In the genomic region with DNA sequence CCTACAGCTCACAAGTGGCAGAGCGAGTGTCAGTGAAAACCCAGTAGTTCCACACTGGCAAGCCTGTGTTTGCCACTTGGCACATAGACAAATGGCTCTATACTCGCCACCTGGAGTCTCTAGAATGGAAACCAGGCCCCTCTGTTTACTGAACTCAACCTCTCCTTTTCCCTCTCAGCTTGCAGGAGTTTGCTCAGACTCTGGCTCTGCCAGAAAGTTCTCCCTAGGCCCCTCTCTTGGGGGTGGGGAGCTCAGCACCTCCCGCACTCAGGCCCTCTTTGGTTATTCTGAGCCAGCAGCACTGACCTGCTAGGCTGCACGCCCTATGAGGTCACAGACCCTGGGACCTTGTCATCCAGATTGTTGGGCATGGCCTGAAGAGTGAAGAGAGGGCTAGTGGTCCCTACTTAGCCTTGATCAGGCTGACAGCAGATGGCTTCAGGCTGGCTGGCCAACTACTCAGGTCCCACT, we compare ENCODE assay signal across 13 mouse cellular contexts. TPM values are rescaled to one million over a fixed set of nuclear protein-coding genes. Genes with fewer than 3 reads are reported as not detected.
DNase-seq lines count a peak whose midpoint lies in the region; ATAC-seq and TF ChIP-seq lines count a peak whose summit lies in the region.
"Had no signal": no experiment of that assay in that cellular context is flagged by ENCODE, and none has a peak within 500 bp of the region (broad histone marks: within the 10 kb centered on the region; RNA-seq: fewer than 3 reads in every experiment).

No protein-coding gene starts in this region.

- H3K9me3 ChIP-seq in heart, embryonic 15.5 days (replicated peaks), result no peaks in the 10 kb centered on the region
- H3K9me3 ChIP-seq in stomach, embryonic 16.5 days (replicated peaks; ENCODE audit: control insufficient read depth, low read length), result no peaks in the 10 kb centered on the region

- no peaks in the 10 kb centered on the region for H3K36me3 ChIP-seq in heart, embryonic 15.5 days
- no peaks in the 10 kb centered on the region for H3K36me3 ChIP-seq in testis, adult 2 months (ENCODE audit: control insufficient read depth, insufficient read depth, low read length)
- H3K36me3 ChIP-seq in stomach, embryonic 16.5 days (ENCODE audit: control insufficient read depth, insufficient read depth, low read length), result no peaks in the 10 kb centered on the region

- intact Hi-C loops in heart, postnatal 10 days (cut with DNase I), result no loop called here

- peak; percentile 64; the same call in 1 of the 2 replicates for TF ChIP-seq POLR2A in testis, adult 2 months (IDR thresholded peaks at IDR 0.05; ENCODE audit: control insufficient read depth, low read depth, low read length)

- no peak overlapping the region for H3K4me2 ChIP-seq in heart, embryonic 15.5 days
- H3K4me2 ChIP-seq in stomach, embryonic 16.5 days (ENCODE audit: low read depth, low read length), result no peak overlapping the region

- no peaks in the 10 kb centered on the region for H3K27me3 ChIP-seq in heart, embryonic 15.5 days
- no peaks in the 10 kb centered on the region for H3K27me3 ChIP-seq in testis, adult 2 months (ENCODE audit: control insufficient read depth, insufficient read depth, low read length)
- no peaks in the 10 kb centered on the region for H3K27me3 ChIP-seq in stomach, embryonic 16.5 days (ENCODE audit: control insufficient read depth, insufficient read depth, low read length)

- 0 out of 2 replicates have a peak overlapping the region, but pooled peaks have one; percentile 26 for H3K9ac ChIP-seq in heart, embryonic 15.5 days
- no peak overlapping the region for H3K9ac ChIP-seq in stomach, embryonic 16.5 days (ENCODE audit: low read length)

- TF ChIP-seq CTCF in testis, adult 2 months (IDR thresholded peaks at IDR 0.05; ENCODE audit: control insufficient read depth, insufficient read depth, insufficient replicate concordance, low read depth, low read length), result no peak

- peak; percentile 77 for DNase-seq in cerebellum, adult 9-11 months
- DNase-seq in cerebellum, adult 9-10 months, result no peak
- DNase-seq in heart, postnatal 10 days, result no peak
- no peak for DNase-seq in testis, postnatal 14 days (ENCODE audit: low spot score)
- no peak for DNase-seq in spleen, postnatal 14 days (ENCODE audit: low spot score in 2 of 2)
- DNase-seq: adrenal gland, adult 2 months; gastrocnemius, postnatal 14 days had no signal

- ATAC-seq in heart, embryonic 15.5 days (replicated peaks; ENCODE audit: insufficient number of reproducible peaks, insufficient read depth, low FRiP score, low read depth), result no peak
- ATAC-seq in stomach, embryonic 16.5 days (ENCODE audit: insufficient read depth, low FRiP score), result no peak

- 68% methylated on average over 4 of the region's 4 CpGs for WGBS in heart, embryonic 15.5 days
- 63% methylated on average over 4 of the region's 4 CpGs for WGBS in stomach, embryonic 16.5 days

- H3K27ac ChIP-seq in heart, embryonic 15.5 days, result peak overlapping the region; percentile 89
- H3K27ac ChIP-seq in testis, adult 2 months (ENCODE audit: control insufficient read depth, insufficient read depth, low read depth, low read length), result no peak overlapping the region; the same call in 1 of the 2 replicates
- peak overlapping the region; percentile 43; the same call in 1 of the 2 replicates for H3K27ac ChIP-seq in stomach, embryonic 16.5 days (ENCODE audit: low read length)

- peaks cover 88% of the 10 kb centered on the region for H3K4me1 ChIP-seq in heart, embryonic 15.5 days (replicated peaks)
- H3K4me1 ChIP-seq in testis, adult 2 months (ENCODE audit: control insufficient read depth, insufficient read depth, low read length), result peaks cover 9% of the 10 kb centered on the region
- peaks cover 60% of the 10 kb centered on the region for H3K4me1 ChIP-seq in stomach, embryonic 16.5 days (ENCODE audit: control insufficient read depth, insufficient read depth, low read length)

- H3K4me3 ChIP-seq in heart, embryonic 15.5 days, result no peak overlapping the region
- H3K4me3 ChIP-seq in testis, adult 2 months (ENCODE audit: control insufficient read depth, low read depth, low read length), result peak overlapping the region; percentile 36
- no peak overlapping the region for H3K4me3 ChIP-seq in stomach, embryonic 16.5 days (replicated peaks; ENCODE audit: low read length)

RNA-seq across cellular contexts. Expression of gene Gm9821, which starts 9.7 kb away (rescaled TPM):
- polyA plus RNA-seq in heart, embryonic 15.5 days (2015; fragmentation: Nextera tagmentation; extraction: Ambion mirVana), result 1.7 and 2.2 TPM in 2 replicates
- not detected for total RNA-seq in heart, postnatal 10 days (2021)
- polyA plus RNA-seq in testis, adult 2 months (2012; rRNA removed), result not detected in 2 replicates
- 0.83 and 0.91 TPM in 2 replicates for polyA plus RNA-seq in stomach, embryonic 16.5 days (2015; fragmentation: Nextera tagmentation; extraction: Ambion mirVana)
- total RNA-seq: adrenal gland, adult 2 months; gastrocnemius, postnatal 14 days; left cerebral cortex, adult 8-10 months had no signal
- polyA plus RNA-seq: adrenal gland, adult 2 months; cortical plate, adult 2 months had no signal

RNA-seq across cellular contexts. Expression of gene Dgkz, which starts 20.5 kb away (rescaled TPM):
- 26.6 and 48.2 TPM in 2 replicates for polyA plus RNA-seq in heart, embryonic 15.5 days (2015; fragmentation: Nextera tagmentation; extraction: Ambion mirVana)
- total RNA-seq in heart, postnatal 10 days (2021), result 10 to 100 TPM; 64.3 to 85.9 TPM
- polyA plus RNA-seq in testis, adult 2 months (2012; rRNA removed), result 14.2 and 14.3 TPM in 2 replicates
- polyA plus RNA-seq in stomach, embryonic 16.5 days (2015; fragmentation: Nextera tagmentation; extraction: Ambion mirVana), result 34.9 and 38.3 TPM in 2 replicates

RNA-seq across cellular contexts. Expression of gene Mdk, which starts 23.1 kb away (rescaled TPM):
- 293 and 372 TPM in 2 replicates for polyA plus RNA-seq in heart, embryonic 15.5 days (2015; fragmentation: Nextera tagmentation; extraction: Ambion mirVana)
- 10 to 100 TPM; 51.5 to 56.1 TPM for total RNA-seq in heart, postnatal 10 days (2021)
- 9.6 TPM in 2 replicates for polyA plus RNA-seq in testis, adult 2 months (2012; rRNA removed)
- polyA plus RNA-seq in stomach, embryonic 16.5 days (2015; fragmentation: Nextera tagmentation; extraction: Ambion mirVana), result 458 and 550 TPM in 2 replicates

RNA-seq across cellular contexts. Expression of gene Chrm4, which starts 28.1 kb away (rescaled TPM):
- not detected in 2 replicates for polyA plus RNA-seq in heart, embryonic 15.5 days (2015; fragmentation: Nextera tagmentation; extraction: Ambion mirVana)
- total RNA-seq in heart, postnatal 10 days (2021), result under 1 TPM in 1 of 2 experiments, not detected in 1; 0.17 TPM
- polyA plus RNA-seq in testis, adult 2 months (2012; rRNA removed), result 20.3 and 23.6 TPM in 2 replicates
- 0.27 and 0.31 TPM in 2 replicates for polyA plus RNA-seq in stomach, embryonic 16.5 days (2015; fragmentation: Nextera tagmentation; extraction: Ambion mirVana)
- total RNA-seq: gastrocnemius, postnatal 14 days had no signal
- polyA plus RNA-seq: kidney, embryonic 14.5 days had no signal

Comparison
In these comparisons a context has a peak if more than half of its experiments do, and no peak if none do; other contexts are left out.
1. RNA of gene Mdk, which starts 23.1 kb away (polyA plus RNA-seq): 458 to 550 TPM in stomach, embryonic 16.5 days and 293 to 372 TPM in heart, embryonic 15.5 days; 9.6 TPM in testis, adult 2 months; every median in the first group is over 10 times any median in the second.